ENCODE assay signal across 10 mouse cellular contexts in genomic region chr1:135945711-135946110, GRCm38 (mm10). TPM values are rescaled to one million over a fixed set of nuclear protein-coding genes. Genes with fewer than 3 reads are reported as not detected.
A peak's percentile ranks its signal among the peaks of the same experiment; 100 is the strongest.
DNase-seq lines count a peak whose midpoint lies in the region; ATAC-seq and TF ChIP-seq lines count a peak whose summit lies in the region.
"Had no signal": no experiment of that assay in that cellular context is flagged by ENCODE, and none has a peak within 500 bp of the region (broad histone marks: within the 10 kb centered on the region; RNA-seq: fewer than 3 reads in every experiment).

No protein-coding gene starts in this region.

- no peaks in the 10 kb centered on the region for H3K36me3 ChIP-seq in heart, adult 2 months (ENCODE audit: control insufficient read depth, insufficient read depth, low read length)
- H3K36me3 ChIP-seq in E14TG2a.4 (ENCODE audit: insufficient read depth, low read length), result no peaks in the 10 kb centered on the region

- no peaks in the 10 kb centered on the region for H3K4me1 ChIP-seq in heart, adult 2 months (ENCODE audit: control insufficient read depth, insufficient read depth, low read length)
- H3K4me1 ChIP-seq in E14TG2a.4 (replicated peaks; ENCODE audit: low read depth, low read length), result peaks cover 13% of the 10 kb centered on the region

- TF ChIP-seq POLR2A in heart, adult 2 months (IDR thresholded peaks at IDR 0.05; ENCODE audit: insufficient read depth, low read depth, low read length), result no peak
- no peak for TF ChIP-seq POLR2A in brain, embryonic 14.5 days (IDR thresholded peaks at IDR 0.05; ENCODE audit: borderline replicate concordance, extremely low read depth, insufficient read depth, insufficient read length, poor library complexity, severe bottlenecking)

- TF ChIP-seq CTCF in heart, adult 2 months (IDR thresholded peaks at IDR 0.05), result peak; percentile 82
- peak; percentile 78 for TF ChIP-seq CTCF in E14TG2a.4 (conservative IDR thresholded peaks at IDR 0.05; ENCODE audit: low read length)
- peak; percentile 79 for TF ChIP-seq CTCF in brain, embryonic 14.5 days (IDR thresholded peaks at IDR 0.05; ENCODE audit: borderline replicate concordance, extremely low read depth, insufficient read depth, insufficient read length)

- intact Hi-C loops in heart, adult 2 months (cut with DNase I), result loop anchor here (1.0 kb wide), 1 partner anchor 80 kb away; no protein-coding TSS in a partner anchor
- intact Hi-C loops in heart, postnatal 25 days (cut with DNase I), result no loop called here
- intact Hi-C loops in left cerebral cortex, postnatal 36 days (cut with DNase I), result loop anchor here (1.0 kb wide), 1 partner anchor 80 kb away; no protein-coding TSS in a partner anchor

- WGBS in heart, adult 2 months, result 7% methylated on average over 7 of the region's 7 CpGs

- H3K79me2 ChIP-seq in heart, adult 2 months (replicated peaks; ENCODE audit: control insufficient read depth, insufficient read depth, low read length), result no peaks in the 10 kb centered on the region

- no peak overlapping the region for H3K27ac ChIP-seq in heart, adult 2 months

- no peaks in the 10 kb centered on the region for H3K9me3 ChIP-seq in E14TG2a.4 (ENCODE audit: low read length)
- H3K9me3 ChIP-seq: megakaryocyte, embryonic 14.5 days had no signal

- no peak for TF ChIP-seq EP300 in heart, adult 2 months (IDR thresholded peaks at IDR 0.05; ENCODE audit: insufficient read depth, low read depth, low read length)

- H3K27me3 ChIP-seq in heart, adult 2 months (ENCODE audit: control insufficient read depth, insufficient read depth, low read length), result no peaks in the 10 kb centered on the region; the same call in 1 of the 2 replicates
- peaks cover 39% of the 10 kb centered on the region for H3K27me3 ChIP-seq in E14TG2a.4 (ENCODE audit: insufficient read depth, low read length)

- peak; percentile 32 to 40 for DNase-seq in heart, adult 2 months
- no peak for DNase-seq in heart, postnatal 25 days (ENCODE audit: low spot score)
- peak; percentile 76 for DNase-seq in brain, embryonic 14.5 days (ENCODE audit: low read depth)
- peak; percentile 21 to 39 for DNase-seq in left cerebral cortex, postnatal 36 days (ENCODE audit: low spot score in 2 of 2)
- DNase-seq in ovary, adult 18-20 months (ENCODE audit: low spot score), result peak; percentile 21
- peak; percentile 61 for DNase-seq in thymus, postnatal 14 days

- H3K9ac ChIP-seq in heart, adult 2 months (ENCODE audit: low read depth, low read length), result no peak overlapping the region

- peak; percentile 55 for ATAC-seq in granulocyte monocyte progenitor cell, adult 5-6 weeks (replicated peaks; ENCODE audit: poor library complexity, severe bottlenecking)

- no peak overlapping the region for H3K4me3 ChIP-seq in heart, adult 2 months
- no peak overlapping the region for H3K4me3 ChIP-seq in E14TG2a.4 (replicated peaks; ENCODE audit: low read length)
- H3K4me3 ChIP-seq: erythroblast, embryonic 14.5 days; megakaryocyte, embryonic 14.5 days had no signal

RNA-seq across cellular contexts. Expression of gene Pkp1, which starts 26.7 kb away (rescaled TPM):
- not detected for total RNA-seq in heart, adult 2 months (2021)
- 0.03 and 0.16 TPM in 2 replicates for polyA plus RNA-seq in heart, adult 2 months (2012; rRNA removed)
- total RNA-seq in heart, postnatal 25 days (2021), result not detected
- polyA plus RNA-seq in brain, embryonic 14.5 days (2012; rRNA removed), result 1.8 and 2.6 TPM in 2 replicates
- not detected in 2 replicates for total RNA-seq in granulocyte monocyte progenitor cell, adult 5-6 weeks (2014; fragmentation: Nextera tagmentation)
- total RNA-seq in granulocyte monocyte progenitor cell, adult 5-6 weeks (2017), result not detected in 2 replicates
- total RNA-seq in left cerebral cortex, postnatal 36 days (2021), result under 1 TPM; 0.39 to 0.44 TPM
- polyA plus RNA-seq: erythroblast, embryonic 14.5 days had no signal
